Mouse (Mus musculus): ENCODE measurements at regions not wholly inside any gene's neighbourhood (a gene's known extent, or its start where the extent isn't known, plus 50 kb on each side); places are given as distances from the start of the nearest gene placed in this dataset.

DNA sequence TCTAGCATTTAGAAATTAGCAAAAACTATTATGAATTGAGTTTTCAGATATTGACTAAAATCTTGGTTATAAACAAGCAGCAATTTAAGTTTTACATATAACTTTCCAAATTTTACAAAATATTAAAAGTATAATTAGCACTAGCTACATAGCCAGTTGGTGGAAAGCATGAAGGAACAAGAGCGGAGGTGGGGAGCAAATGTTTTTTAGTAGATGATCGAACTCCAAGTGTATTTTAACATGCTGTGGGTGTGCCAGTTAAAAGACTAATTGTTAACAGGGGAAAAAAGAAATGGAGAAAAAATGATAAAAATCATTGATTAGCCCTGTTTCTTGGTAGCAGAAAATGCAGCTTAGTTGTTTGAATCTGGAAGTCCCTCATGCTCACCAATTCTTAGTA, 426.3 kb upstream of the Mpdz start:
- no peak for DNase-seq (ENCODE audit: low spot score)

DNA sequence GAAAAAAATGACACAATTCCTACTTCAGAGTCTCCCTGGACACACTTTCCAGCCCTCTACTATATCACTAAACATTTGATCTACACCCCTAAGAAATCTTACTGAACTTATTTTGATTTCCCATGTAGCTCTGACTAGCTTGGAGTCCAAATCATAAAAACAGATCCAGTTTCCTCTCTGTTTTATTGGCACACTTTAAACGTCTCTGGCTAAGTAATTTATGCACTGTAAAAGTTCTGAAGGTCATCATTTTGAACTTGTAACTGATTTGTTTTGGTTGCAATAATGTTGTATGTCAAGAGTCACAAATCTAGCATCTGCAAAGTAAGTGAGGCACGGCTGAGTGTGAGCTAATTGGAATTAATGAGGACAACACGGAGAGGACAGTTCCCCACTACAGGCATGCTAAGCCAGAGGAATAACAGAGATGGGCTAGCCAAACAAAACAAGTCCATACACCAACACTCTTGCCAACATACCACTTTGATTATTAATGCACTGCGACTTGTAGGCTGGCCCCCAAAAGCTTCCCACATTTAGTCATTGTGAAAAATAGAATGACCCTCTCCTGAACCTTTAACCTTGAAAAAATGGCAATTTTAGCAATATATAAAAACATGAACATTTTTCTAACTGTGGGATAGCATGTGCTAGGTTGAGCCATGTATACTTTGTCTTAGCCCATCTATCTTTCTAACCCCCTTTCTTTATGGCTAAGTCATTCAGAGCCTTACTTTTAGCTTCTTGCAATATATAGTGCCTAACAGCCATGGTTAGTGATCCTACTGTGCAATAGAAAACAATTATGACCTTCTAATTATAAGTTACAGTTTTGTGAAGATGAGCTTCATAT, 399.3 kb upstream of the Mpdz start:
- DNase-seq (ENCODE audit: low spot score), result no peak

DNA sequence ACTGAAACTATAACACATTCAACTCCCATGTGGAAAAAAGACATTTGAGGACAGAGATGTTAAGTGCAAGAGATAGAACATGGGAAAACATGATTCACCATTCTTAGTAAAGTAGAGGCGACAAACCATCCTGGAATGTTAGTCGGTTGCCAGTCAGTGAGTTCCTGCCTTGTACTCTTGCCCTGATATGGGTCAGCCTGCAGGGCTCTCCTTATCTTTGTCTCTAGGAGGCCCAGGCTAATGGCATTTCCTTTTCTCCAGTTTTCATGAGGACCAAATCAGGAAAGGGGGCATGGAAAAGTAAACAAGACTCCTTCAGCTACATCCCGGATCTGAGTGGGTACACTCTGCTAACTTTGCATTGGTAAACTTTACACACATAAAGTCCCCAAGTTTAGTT, 387.4 kb upstream of the Mpdz start:
- DNase-seq (ENCODE audit: low spot score), result no peak

DNA sequence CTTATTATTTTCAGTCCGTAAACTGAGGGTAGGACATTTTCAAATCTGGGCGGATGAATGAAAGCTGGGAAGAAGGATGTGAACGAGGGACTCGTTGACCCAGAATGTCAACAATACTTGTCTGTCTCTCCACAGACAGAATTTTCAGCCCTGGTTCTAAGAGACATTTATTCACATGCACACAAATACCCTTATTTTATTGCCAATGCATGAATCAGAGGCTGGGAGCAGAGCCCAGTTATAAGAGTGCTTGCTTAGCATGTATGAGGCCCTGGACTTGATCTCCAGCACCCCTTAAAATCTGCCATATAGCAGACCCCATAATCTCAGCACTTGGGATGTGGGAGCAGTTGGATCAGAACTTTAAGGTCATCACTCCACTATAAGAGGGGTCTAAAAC, 384.8 kb upstream of the Mpdz start:
- DNase-seq (ENCODE audit: low spot score), result no peak

DNA sequence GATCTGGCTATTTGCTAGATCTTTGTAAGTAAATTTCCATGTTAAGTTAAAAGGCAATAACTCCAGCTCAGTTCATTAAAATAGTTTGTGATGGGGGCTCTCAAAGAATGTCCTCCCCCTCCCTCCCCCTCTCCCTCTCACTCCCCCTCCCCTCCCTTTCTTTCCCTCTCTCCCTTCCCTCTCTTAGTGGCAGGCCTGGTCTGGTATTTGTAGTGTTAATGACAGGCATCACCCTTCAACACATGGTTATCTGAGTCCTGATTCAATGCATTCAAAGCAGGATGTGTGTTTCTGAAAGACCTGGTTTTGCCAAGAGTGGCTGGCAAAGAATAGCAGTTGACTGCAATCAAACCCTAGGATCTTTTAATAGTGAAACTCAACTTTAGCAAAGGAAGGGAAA, 383.4 kb upstream of the Mpdz start:
- no peak for DNase-seq (ENCODE audit: low spot score)

DNA sequence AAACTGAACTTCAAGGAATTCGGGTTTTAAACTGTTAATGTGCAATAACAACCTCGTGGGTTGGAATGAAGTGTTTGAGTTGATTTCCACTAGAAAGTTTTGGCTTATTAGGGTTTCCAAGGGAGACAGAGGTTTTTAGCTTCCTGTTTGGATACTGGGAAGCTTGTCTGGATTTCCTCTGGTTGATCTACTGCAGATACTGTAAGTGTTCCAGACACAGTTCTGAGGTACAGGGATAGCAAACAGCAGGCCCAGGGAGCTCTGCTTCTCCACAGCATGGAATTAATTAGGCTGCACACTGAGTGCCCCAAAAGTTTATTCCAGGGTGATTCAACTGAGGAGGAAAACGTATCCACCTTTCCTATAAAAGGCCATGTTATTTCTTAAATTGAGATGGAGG, 381.0 kb upstream of the Mpdz start:
- DNase-seq (ENCODE audit: low spot score), result no peak

DNA sequence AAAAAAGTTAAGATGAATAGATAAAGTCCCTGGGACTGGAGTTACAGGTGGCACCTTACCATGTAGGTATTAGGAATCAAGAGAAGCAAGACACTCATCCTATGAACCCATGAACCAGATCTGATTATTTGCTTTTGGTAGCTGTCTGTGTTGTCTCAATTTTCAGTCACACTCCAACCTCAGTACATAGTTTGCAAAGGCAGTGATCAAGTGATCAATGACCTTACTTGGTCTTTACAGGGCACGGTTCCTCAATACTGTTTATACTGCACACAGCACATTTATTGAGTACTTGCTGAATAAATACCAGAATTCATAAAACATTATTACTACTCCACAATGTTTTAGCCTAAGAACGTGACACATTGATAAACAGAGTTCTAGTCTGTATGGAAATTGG, 346.7 kb upstream of the Mpdz start:
- no peak for DNase-seq (ENCODE audit: low spot score)

DNA sequence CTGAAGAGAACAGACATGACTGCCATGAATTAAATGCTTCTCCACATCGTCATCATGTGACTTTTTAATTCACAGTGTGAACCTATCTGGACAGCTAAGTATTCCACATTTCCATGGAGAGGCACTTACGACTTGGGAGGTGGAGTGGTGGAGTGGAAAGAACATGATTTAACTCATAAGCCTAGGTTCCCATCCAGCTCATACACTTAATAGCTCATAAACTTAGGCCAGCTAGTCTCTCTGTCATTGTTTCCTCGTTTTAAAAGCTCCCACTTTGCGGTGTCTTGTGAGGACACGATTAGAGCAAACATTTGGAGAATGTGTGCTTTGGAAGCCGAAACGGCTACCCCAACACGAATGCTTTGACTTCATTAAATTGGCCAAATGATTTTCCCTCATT, 346.0 kb upstream of the Mpdz start:
- no peak for DNase-seq (ENCODE audit: low spot score)

DNA sequence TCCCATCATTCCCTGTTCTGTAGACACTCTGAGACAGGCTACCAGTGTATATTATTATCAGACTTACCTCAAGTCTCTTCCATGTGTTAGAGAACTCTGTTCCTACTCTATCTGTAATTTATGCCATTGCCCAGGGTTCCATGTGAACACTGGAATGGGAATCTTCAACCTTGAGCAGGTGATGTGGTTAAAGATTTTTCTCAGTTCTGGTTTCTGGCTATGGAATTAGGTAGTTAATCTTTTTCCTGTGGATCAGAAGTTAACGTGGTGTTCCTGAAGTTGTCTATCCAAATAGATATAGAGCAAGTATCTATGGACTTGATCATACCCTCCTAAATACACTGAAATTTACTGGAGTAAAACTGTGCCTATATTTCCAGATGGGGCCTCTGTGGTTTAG, 339.4 kb upstream of the Mpdz start:
- no peak for DNase-seq (ENCODE audit: low spot score)

DNA sequence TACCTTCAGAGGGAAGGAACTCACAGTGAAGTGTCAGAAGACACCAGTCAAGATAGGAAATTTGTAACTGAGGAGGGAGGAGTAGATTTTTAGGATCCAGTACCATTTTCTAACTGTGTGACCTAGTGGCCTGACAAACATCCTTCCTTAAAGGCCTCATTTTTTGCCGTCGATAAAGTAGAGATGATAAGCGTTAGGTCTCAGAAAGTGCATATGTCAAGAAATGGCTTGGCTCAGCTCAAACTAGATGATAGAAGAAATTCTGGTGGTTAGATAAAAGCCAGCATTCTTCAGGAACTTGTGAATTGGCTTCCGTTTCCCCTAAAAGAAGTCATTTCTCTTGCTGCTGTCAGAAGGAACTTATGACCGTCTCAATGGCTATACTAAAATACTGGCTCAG, 324.1 kb upstream of the Mpdz start:
- no peak for DNase-seq (ENCODE audit: low spot score)

DNA sequence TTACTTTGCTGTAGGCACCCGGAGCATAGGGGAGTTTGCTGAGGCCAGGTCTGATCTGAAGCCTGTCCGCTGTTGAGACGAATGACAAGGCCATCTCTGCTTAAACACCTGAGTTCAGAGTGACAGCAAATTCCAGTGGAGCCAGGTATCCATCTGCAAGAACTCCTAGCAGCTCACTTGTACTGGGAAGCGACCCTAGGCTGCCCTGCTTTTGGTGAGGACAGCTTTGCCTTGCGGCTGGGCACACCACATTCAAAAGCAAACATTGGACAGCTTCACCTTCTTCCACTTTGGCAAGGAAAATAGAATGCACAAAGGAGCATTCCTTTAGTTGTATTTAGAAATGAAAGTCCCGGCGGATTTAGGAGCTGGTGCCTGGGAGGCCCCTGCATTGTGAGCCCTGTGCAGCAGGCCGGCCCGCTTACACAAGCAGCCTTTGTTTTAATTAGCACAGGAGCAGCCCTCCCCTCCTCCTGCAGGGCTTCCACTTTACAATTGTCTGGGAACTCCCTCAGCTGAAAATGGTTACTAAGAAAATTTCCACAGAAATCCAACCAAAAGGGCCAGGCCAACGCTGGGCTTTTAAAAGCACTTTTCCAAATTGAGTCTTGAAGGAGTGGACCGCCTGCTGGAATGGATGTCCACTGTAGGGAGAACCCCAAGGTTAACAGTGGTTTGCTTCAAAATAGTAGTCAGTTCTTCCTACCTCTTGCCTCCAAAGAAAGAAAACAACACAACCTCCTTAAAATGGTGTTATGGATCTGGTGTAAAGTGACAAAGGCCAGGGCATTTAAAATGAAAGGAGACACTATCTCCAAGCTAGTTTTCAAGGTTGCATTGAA, 321.6 kb upstream of the Mpdz start:
- peak; percentile 55 for DNase-seq (ENCODE audit: low spot score)

DNA sequence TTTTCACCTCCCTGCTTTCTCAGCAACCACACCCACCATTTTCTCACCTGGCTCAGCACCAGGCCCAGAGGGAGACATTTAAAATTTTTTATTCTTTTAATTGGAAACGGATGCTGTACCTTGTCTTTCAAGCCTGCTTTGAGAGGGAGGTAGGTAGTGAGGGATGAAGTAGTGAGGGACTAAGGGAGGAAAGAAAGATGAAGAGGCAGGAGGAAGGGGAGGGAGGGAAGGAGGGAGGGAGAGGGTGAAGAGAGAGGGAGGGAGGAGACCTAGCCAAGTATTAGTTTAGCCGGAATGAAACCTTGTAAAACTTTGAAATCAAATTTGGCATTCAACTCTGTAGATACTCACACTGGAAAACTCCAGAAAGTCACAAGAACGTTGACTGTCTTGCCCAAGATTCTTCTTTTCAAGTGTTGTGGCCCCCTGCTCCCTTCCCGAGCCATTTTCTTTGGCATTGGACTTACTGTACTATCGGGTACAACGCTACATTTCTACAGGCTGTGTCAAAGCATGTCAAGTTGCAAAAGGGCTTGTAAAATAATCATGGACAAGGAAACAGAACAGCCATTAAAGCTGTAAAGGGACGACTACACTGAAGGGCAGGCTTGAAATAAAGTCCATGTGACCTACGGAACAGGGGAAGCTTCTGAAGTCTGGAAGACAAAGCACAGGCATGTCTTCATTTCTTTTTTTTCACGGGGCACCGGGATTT, 320.9 kb upstream of the Mpdz start:
- peak; percentile 38 for DNase-seq (ENCODE audit: low spot score)

DNA sequence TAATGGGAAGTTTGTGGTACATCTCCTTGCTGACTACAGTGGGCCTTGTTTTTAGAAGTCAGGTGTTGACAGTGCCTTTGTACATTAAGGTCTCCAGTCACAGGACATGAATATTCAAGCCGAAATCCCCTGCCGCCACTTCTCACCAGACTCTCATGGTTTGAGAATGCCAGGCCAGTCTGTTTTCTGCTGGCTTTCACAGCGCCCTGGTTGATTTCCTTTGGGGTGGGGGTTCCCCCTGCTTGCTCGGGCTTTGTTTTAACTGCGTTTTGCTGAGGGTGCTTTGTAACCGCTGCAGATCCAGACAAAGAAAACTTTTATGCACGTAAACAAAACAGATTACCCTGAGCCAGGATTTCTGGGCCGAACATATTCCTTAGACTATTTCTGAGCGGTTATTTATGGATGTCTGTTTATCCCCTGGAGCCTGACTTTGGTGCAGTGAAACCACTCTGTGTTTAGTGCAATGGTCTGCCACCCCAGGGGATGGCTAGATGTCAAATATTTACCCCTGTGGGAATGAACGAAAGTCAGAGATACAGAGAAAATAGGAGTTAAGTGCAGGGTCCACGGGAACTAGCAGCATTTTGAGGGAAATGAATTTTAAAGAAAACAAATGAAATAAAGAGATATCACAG, 320.1 kb upstream of the Mpdz start:
- DNase-seq (ENCODE audit: low spot score), result no peak

DNA sequence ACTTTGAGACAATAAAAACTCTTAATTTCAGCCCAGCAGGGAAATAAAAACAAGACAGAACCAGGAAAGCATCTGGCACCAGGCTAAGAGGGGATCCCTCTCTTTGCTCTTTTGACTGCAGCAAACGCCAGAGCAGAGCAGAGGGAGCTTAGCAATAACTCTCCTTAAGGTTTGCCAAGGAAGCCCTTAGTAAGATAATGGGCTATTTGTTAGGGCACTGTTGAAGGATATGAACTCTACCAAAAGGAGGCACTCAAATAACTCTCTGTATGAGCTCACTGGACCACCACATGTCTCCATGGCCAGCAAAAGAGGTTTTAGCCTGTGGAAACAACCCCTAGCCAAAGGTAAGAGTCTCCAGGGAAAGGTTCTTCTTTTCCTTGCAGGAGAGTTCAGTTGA, 315.3 kb upstream of the Mpdz start:
- DNase-seq (ENCODE audit: low spot score), result no peak

DNA sequence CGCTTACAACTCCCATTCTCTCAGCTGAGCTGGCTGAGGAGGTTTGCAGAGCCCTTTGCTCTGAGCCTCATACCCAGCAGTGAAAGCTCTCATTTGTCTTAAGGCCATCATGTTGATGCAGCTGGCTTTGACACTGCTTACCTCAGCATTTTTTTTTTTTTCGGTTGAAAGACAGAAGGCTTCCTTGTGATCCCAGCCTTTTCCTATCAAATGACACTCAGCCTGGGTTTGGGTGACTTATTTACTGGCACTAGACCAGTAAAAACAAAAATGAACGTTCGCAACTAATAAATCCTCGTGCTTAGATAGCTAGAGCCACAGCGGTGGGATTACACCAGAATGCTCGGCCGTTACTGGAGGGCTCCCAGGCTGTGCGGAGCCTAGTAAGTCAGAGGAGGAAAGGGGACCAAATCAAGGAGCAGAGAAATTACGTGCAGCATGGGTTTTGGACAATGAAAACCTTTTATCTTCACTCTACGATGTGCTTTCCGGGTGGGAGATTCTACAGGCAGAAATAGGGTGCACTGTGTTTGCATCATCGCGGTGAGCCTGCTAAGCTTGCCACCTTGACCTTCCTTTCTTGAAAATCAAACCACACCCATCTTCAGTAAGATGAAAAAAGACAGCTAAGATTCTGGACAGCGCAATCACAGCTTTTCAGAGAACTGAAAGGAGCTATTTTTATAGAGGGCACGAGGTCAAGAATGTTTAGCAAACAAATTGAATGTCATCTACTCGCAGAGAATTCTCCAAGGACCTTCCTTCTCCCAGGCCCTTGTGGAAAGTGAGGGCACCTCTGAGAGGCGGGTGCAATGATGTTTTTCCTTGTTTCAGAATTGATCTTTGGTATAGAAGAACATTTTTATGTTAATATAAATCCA, 302.3 kb upstream of the Mpdz start:
- no peak for DNase-seq (ENCODE audit: low spot score)

DNA sequence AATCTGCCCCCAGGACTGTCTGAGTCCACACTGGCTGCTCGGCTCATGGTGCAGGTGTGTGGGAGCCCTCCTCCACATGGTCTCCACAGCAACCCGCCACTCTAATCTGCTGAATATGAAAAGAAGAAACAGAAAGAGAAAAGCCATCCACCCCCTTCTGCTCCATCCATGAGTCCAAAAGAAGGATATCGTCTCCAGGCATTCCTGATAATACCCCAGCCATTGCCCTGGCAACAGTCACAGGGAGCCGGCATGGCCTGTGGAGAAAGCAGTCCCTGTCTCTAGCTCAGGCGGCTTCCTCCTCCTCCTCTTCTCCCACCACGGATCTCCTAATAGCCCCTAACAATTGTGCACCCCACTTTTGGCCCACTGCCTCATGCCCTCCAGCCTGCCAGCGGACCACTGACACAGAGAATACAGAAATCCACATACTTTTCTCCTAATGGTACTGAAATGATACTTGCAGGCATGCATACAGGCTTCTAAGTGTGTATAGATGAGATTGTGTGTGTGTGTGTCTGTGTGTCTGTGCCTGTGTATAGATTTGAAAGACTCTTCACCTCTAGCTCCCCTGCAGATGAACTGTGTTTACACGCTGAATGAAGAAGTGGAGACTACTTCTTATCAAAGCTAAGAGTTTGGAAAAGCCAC, 301.5 kb upstream of the Mpdz start:
- peak; percentile 40 for DNase-seq (ENCODE audit: low spot score)

DNA sequence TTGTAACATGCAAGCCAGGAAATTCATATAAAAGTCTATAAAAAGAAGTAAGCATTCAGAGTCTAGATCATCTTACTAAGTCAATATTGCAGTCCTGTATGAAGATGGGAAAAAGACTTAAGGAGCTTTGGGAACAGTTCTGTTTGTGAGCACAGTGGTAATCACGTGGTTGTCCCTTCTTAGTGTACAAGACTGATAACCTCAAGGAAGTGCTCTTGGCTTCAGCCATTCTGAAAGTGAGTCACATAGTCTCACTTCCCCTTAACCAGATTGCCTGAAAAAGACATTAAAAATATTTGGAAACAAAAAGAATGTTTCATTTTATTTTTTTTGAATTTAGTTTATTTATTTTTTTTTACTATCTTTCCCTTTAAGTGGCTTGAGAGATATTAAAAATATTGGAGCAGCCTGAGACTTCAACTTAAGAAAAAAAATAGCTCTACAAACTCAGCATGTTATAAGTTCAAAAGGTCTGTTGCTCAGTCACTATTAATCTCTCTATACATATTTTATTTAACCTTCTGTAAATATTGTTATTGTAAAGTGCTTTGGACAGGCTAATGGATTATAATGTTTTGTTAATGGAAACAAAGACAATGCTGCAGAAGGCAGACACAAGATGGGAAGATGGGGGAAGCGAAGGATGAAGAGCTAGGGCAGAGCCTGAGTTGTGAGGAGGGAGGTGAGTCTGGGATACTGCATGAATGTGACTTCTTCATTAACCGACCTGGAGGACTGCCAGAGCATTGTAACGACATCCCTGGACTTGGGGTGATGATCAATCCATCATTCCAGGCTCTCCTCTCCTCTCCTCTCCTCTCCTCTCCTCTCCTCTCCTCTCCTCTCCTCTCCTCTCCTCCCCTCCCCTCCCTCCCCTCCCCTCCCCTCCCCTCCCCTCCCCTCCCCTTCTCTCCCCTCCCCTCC, 300.2 kb upstream of the Mpdz start:
- DNase-seq (ENCODE audit: low spot score), result no peak

DNA sequence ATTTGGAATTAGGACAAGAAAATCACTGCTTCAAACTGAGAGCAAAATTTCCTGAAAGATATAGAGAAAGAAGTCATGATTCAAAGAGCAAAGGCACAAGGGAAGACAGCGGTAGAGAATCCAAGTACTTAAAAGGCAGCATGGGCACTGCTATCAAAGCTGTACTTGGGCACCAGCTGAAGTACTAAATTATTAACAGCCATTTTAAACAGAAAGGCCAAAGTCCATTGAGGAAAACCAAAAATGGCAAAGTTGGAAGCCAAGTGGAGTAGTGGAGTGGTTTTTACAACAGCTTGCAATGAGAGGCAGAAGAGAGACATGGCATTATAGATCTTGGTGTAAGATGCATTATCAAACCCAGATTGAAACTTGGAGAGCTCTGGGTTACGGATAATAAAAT, 291.8 kb upstream of the Mpdz start:
- DNase-seq (ENCODE audit: low spot score), result no peak

DNA sequence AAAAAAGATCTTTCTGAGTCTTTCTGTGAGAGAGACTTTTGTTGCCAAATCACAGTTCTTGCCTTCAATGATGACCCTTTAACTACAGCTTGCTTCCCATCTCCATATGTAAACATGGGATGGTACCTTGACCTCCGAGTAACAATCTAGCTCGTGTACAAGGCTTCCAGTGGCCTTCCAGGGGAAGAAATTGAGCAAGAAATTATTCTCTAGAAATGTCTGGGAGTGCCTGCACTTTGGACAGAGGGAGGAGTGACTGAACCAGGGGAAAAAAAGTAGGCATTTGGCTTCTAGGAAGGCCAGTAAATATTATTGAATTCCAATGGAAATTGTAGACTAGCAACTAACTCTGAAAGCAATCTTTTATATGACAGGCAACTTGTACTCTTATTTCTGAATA, 287.8 kb upstream of the Mpdz start:
- no peak for DNase-seq (ENCODE audit: low spot score)

DNA sequence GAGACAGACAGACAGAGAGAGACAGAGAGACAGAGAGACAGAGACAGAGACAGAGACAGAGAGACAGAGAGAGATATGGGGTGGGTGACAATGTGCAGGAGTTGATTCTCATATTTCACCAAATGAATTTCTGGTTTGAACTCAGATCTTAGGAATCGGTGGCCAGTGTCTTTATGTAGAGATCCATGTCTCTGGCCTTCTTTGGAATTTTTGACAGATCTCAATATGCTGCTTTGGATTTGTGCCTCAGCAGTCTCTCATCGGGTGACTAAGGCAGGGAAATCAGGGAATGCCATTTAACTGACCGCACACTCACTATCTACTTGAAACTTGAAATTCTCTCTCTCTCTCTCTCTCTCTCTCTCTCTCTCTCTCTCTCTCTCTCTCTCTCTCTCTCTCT, 286.3 kb upstream of the Mpdz start:
- no peak for DNase-seq (ENCODE audit: low spot score)
